Mouse (Mus musculus) c-Kit-positive CD71-negative TER-119-negative erythroid progenitor cells, embryonic 14.5 days (primary cell): ENCODE data around the gene Olfr933.

Experiments
- DNase-seq: peaks from one replicate; pipeline ENCODE4 v3.0.0-alpha.2; 2013; ENCODE audit warnings: low read depth

The Olfr933 gene

GRCm38 (mm10) chr9:38972013-38972412 lies at the start of gene Olfr933:
TSS of gene Olfr933 (plus strand) at chr9:38972313.
- no peak for DNase-seq

- no peak for DNase-seq
These were observed 42.6 kb upstream of the Olfr933 start, which contains the start of gene Olfr930 for GRCm38 (mm10) chr9:38929509-38929908. TSS of gene Olfr930 (plus strand) at chr9:38929809.

GRCm38 (mm10) chr9:38953401-38954123 lies 18.6 kb upstream of the Olfr933 start:
- no peak for DNase-seq

DNA sequence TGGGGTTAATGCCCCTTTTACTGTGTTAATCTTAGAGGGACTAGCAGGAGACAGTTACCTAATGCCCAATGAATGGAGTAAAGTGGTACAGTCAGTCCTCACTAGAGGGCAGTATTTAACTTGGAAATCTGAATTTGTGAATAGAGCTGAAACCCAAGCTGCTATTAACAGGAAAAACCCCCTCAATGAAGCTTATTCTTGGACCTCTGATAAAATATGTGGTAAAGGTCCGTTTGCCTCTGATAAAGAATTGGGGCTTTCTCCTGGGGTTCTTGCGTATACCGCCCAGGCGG lies 18.0 kb upstream of the Olfr933 start:
- no peak for DNase-seq

DNA sequence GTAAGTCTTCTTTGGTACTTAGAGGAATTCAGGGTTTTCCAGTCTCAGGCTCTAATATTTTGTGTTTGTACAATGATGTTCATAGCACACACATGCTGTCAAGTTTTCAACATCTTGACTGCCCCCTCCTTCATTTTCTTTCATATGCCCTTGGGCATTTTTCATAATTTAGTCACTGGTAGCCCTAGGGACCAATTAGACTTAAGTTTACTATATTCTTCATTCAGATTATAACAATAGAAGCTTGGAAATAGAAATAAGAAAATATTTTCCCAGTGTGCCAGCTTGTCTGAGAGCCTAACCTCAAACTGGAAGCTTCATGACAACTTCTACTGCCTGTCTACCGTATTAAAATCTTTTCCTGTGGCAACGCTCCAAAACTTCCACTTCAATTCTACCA lies 16.1 kb downstream of the Olfr933 start, which contains the start of gene Olfr934:
Olfr934 (minus strand) TSS at position 101 of the 400 bp plus-strand sequence.
- no peak for DNase-seq

GRCm38 (mm10) chr9:38999583-38999982 lies 27.5 kb downstream of the Olfr933 start, which contains the start of gene Olfr935:
TSS of gene Olfr935 (minus strand) at chr9:38999683.
- no peak for DNase-seq

- no peak for DNase-seq
These were observed 51.2 kb downstream of the Olfr933 start, which contains the start of gene Olfr146 for GRCm38 (mm10) chr9:39023277-39023676. TSS of gene Olfr146 (minus strand) at chr9:39023377.
